14 mouse cellular contexts compared by ENCODE assay signal in the genomic region with DNA sequence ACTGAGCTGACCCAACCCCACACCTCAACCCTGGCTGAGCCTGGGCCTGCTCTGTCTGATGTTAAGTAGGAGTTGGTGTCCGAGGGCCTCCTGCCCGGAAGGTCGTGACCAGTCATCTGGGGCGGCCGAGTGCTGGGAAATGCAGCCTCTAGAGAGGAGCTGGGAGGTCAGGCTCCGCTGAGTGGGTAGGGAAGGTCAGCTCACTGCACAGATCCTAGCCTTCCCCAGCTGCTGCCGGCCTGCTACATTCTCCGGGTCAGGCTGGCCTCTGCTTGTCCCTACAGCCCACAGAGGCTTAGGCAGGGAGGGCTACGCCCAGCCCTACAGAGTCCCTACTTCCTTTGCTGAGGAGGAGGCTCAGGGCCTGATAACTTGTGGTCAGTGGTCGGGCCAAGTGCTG. TPM values are rescaled to one million over a fixed set of nuclear protein-coding genes. Genes with fewer than 3 reads are reported as not detected.
DNase-seq lines count a peak whose midpoint lies in the region; ATAC-seq and TF ChIP-seq lines count a peak whose summit lies in the region.
"Had no signal": no experiment of that assay in that cellular context is flagged by ENCODE, and none has a peak within 500 bp of the region (broad histone marks: within the 10 kb centered on the region; RNA-seq: fewer than 3 reads in every experiment).

No protein-coding gene starts in this region.

- no peaks in the 10 kb centered on the region for H3K9me3 ChIP-seq in liver, embryonic 12.5 days (replicated peaks)
- no peaks in the 10 kb centered on the region for H3K9me3 ChIP-seq in liver, postnatal 0 days (ENCODE audit: low read length)
- no peaks in the 10 kb centered on the region for H3K9me3 ChIP-seq in intestine, embryonic 16.5 days (ENCODE audit: control insufficient read depth, low read length)
- H3K9me3 ChIP-seq: neural tube, embryonic 15.5 days had no signal

- peaks cover 33% of the 10 kb centered on the region for H3K27me3 ChIP-seq in liver, embryonic 12.5 days (replicated peaks)
- no peaks in the 10 kb centered on the region for H3K27me3 ChIP-seq in liver, postnatal 0 days (ENCODE audit: insufficient read depth, low read length)
- no peaks in the 10 kb centered on the region for H3K27me3 ChIP-seq in intestine, embryonic 16.5 days (replicated peaks; ENCODE audit: control insufficient read depth, insufficient read depth, low read length)
- H3K27me3 ChIP-seq in small intestine, adult 2 months (ENCODE audit: control insufficient read depth, insufficient read depth, low read length), result no peaks in the 10 kb centered on the region

- TF ChIP-seq CTCF in gastrocnemius, adult 2 months (IDR thresholded peaks at IDR 0.05), result no peak
- no peak for TF ChIP-seq CTCF in liver, postnatal 0 days (IDR thresholded peaks at IDR 0.05; ENCODE audit: low read depth)
- TF ChIP-seq CTCF in small intestine, adult 2 months (IDR thresholded peaks at IDR 0.05; ENCODE audit: extremely low read depth, insufficient read length, insufficient replicate concordance, low read depth, low read length), result no peak

- no peak overlapping the region for H3K9ac ChIP-seq in liver, embryonic 12.5 days
- H3K9ac ChIP-seq in liver, postnatal 0 days (replicated peaks), result no peak overlapping the region
- H3K9ac ChIP-seq in intestine, embryonic 16.5 days (ENCODE audit: low read depth, low read length), result peak overlapping the region; percentile 11; the same call in 1 of the 2 replicates
- H3K9ac ChIP-seq: liver, embryonic 14.5 days; neural tube, embryonic 15.5 days had no signal

- ATAC-seq in liver, embryonic 12.5 days, result peak; percentile 13; the same call in 1 of the 2 replicates
- ATAC-seq in liver, postnatal 0 days, result no peak
- ATAC-seq in intestine, embryonic 16.5 days, result no peak
- ATAC-seq: forebrain, embryonic 14.5 days had no signal

- intact Hi-C loops in gastrocnemius, adult 2 months (cut with DNase I), result no loop called here
- intact Hi-C loops in gastrocnemius, postnatal 14 days (cut with DNase I; ENCODE audit: low total_unique reads), result no loop called here

- peak overlapping the region; percentile 88 for H3K27ac ChIP-seq in gastrocnemius, adult 2 months
- no peak overlapping the region for H3K27ac ChIP-seq in liver, embryonic 12.5 days
- H3K27ac ChIP-seq in liver, postnatal 0 days (ENCODE audit: low read depth), result no peak overlapping the region
- H3K27ac ChIP-seq in intestine, embryonic 16.5 days (ENCODE audit: low read length), result no peak overlapping the region
- H3K27ac ChIP-seq in small intestine, adult 2 months (ENCODE audit: insufficient read depth, low read depth, low read length), result peak overlapping the region; percentile 75
- H3K27ac ChIP-seq: left cerebral cortex, adult 2 months; liver, embryonic 14.5 days; neural tube, embryonic 15.5 days had no signal

- H3K4me3 ChIP-seq in gastrocnemius, adult 2 months, result peak overlapping the region; percentile 70; the same call in 1 of the 2 replicates
- H3K4me3 ChIP-seq in liver, embryonic 12.5 days, result no peak overlapping the region
- no peak overlapping the region for H3K4me3 ChIP-seq in liver, postnatal 0 days (ENCODE audit: low read depth, low read length)
- H3K4me3 ChIP-seq in intestine, embryonic 16.5 days (ENCODE audit: low read length), result no peak overlapping the region
- H3K4me3 ChIP-seq in small intestine, adult 2 months (ENCODE audit: low read depth, low read length), result no peak overlapping the region
- H3K4me3 ChIP-seq: left cerebral cortex, adult 2 months; neural tube, embryonic 15.5 days had no signal

- peaks cover 39% of the 10 kb centered on the region for H3K4me1 ChIP-seq in liver, embryonic 12.5 days
- peaks cover 29% of the 10 kb centered on the region for H3K4me1 ChIP-seq in liver, postnatal 0 days (ENCODE audit: insufficient read depth)
- peaks cover 37% of the 10 kb centered on the region for H3K4me1 ChIP-seq in intestine, embryonic 16.5 days (ENCODE audit: control insufficient read depth, insufficient read depth, low read length)
- H3K4me1 ChIP-seq in small intestine, adult 2 months (ENCODE audit: control insufficient read depth, insufficient read depth, insufficient read length, low read length), result peaks cover 29% of the 10 kb centered on the region

- H3K4me2 ChIP-seq in liver, embryonic 12.5 days, result no peak overlapping the region
- H3K4me2 ChIP-seq in liver, postnatal 0 days (ENCODE audit: low read depth, low read length), result no peak overlapping the region
- no peak overlapping the region for H3K4me2 ChIP-seq in intestine, embryonic 16.5 days (ENCODE audit: low read depth, low read length)

- WGBS in liver, embryonic 12.5 days (ENCODE audit: insufficient replicate concordance), result 43% methylated on average over 10 of the region's 10 CpGs
- 65% methylated on average over 10 of the region's 10 CpGs for WGBS in liver, postnatal 0 days (ENCODE audit: insufficient replicate concordance)
- 68% methylated on average over 10 of the region's 10 CpGs for WGBS in intestine, embryonic 16.5 days
- WGBS in small intestine, adult 2 months, result 87% methylated on average over 10 of the region's 10 CpGs

- H3K36me3 ChIP-seq in liver, embryonic 12.5 days, result no peaks in the 10 kb centered on the region
- H3K36me3 ChIP-seq in liver, postnatal 0 days (replicated peaks; ENCODE audit: insufficient read depth, low read length), result no peaks in the 10 kb centered on the region
- H3K36me3 ChIP-seq in intestine, embryonic 16.5 days (ENCODE audit: control insufficient read depth, insufficient read depth, low read length), result no peaks in the 10 kb centered on the region
- no peaks in the 10 kb centered on the region for H3K36me3 ChIP-seq in small intestine, adult 2 months (ENCODE audit: control insufficient read depth, insufficient read depth, low read length)
- H3K36me3 ChIP-seq: neural tube, embryonic 15.5 days had no signal

- TF ChIP-seq EP300 in liver, postnatal 0 days (IDR thresholded peaks at IDR 0.05; ENCODE audit: low read depth), result no peak

- TF ChIP-seq POLR2A in small intestine, adult 2 months (IDR thresholded peaks at IDR 0.05; ENCODE audit: low read depth, low read length), result no peak

- no peak for DNase-seq in gastrocnemius, adult 2 months
- no peak for DNase-seq in gastrocnemius, postnatal 14 days
- no peak for DNase-seq in liver, postnatal 0 days
- DNase-seq in layer of hippocampus, adult 9-10 months (ENCODE audit: low spot score), result no peak
- no peak for DNase-seq in cerebellum, postnatal 25 days
- DNase-seq: midbrain, embryonic 14.5 days; thymus, adult 18-20 months had no signal

RNA-seq across cellular contexts. Expression of a gene that starts 22.3 kb away (rescaled TPM):
- total RNA-seq in gastrocnemius, adult 2 months (2021), result 100 to 1,000 TPM; 189 to 247 TPM
- 100 to 1,000 TPM; 221 to 245 TPM for total RNA-seq in gastrocnemius, postnatal 14 days (2021)
- polyA plus RNA-seq in liver, embryonic 12.5 days (2016; fragmentation: Nextera tagmentation; extraction: Ambion mirVana), result 239 and 249 TPM in 2 replicates
- 258 and 261 TPM in 2 replicates for polyA plus RNA-seq in liver, postnatal 0 days (2015; fragmentation: Nextera tagmentation; extraction: Ambion mirVana)
- 357 and 388 TPM in 2 replicates for polyA plus RNA-seq in intestine, embryonic 16.5 days (2015; fragmentation: Nextera tagmentation; extraction: Ambion mirVana)
- 157 and 222 TPM in 2 replicates for polyA plus RNA-seq in small intestine, adult 2 months (2012; rRNA removed)

RNA-seq across cellular contexts. Expression of a gene that starts 50.0 kb away (rescaled TPM):
- under 1 TPM; 0.43 to 0.84 TPM for total RNA-seq in gastrocnemius, adult 2 months (2021)
- 1 to 10 TPM; 1.2 to 1.6 TPM for total RNA-seq in gastrocnemius, postnatal 14 days (2021)
- polyA plus RNA-seq in liver, embryonic 12.5 days (2016; fragmentation: Nextera tagmentation; extraction: Ambion mirVana), result 1.3 and 1.7 TPM in 2 replicates
- 0.56 and 0.71 TPM in 2 replicates for polyA plus RNA-seq in liver, postnatal 0 days (2015; fragmentation: Nextera tagmentation; extraction: Ambion mirVana)
- 1.8 and 2.0 TPM in 2 replicates for polyA plus RNA-seq in intestine, embryonic 16.5 days (2015; fragmentation: Nextera tagmentation; extraction: Ambion mirVana)
- polyA plus RNA-seq in small intestine, adult 2 months (2012; rRNA removed), result 0.90 and 1.7 TPM in 2 replicates

Comparison
In these comparisons a context has a peak if more than half of its experiments do, and no peak if none do; other contexts are left out.
1. H3K27ac ChIP-seq: peak in gastrocnemius, adult 2 months (single experiment) and small intestine, adult 2 months (single experiment); none in liver, embryonic 12.5 days (single experiment), liver, postnatal 0 days (single experiment) and intestine, embryonic 16.5 days (single experiment).